Mouse (Mus musculus): ENCODE measurements around the gene Htr1f.
A peak's percentile ranks its signal among the peaks of the same experiment; 100 is the strongest.

The Htr1f gene

GRCm38 (mm10) chr16:64961690-64962089 is 144.0 kb downstream of the Htr1f start:
- DNase-seq (ENCODE audit: low spot score): no peak

- DNase-seq (ENCODE audit: low spot score): no peak
Measured at GRCm38 (mm10) chr16:64941646-64942195, 163.9 kb downstream of the Htr1f start.

- no peak for DNase-seq (ENCODE audit: low spot score)
Measured at GRCm38 (mm10) chr16:64934793-64935192, 170.9 kb downstream of the Htr1f start.

- no peak for DNase-seq (ENCODE audit: low spot score)
Measured at GRCm38 (mm10) chr16:64934011-64934410, 171.6 kb downstream of the Htr1f start.

GRCm38 (mm10) chr16:64923500-64923899 is 182.2 kb downstream of the Htr1f start:
- DNase-seq (ENCODE audit: low spot score): peak; percentile 12

- DNase-seq (ENCODE audit: low spot score): no peak
Measured at GRCm38 (mm10) chr16:64908747-64909146, 196.9 kb downstream of the Htr1f start.

GRCm38 (mm10) chr16:64907112-64907511 is 198.5 kb downstream of the Htr1f start:
- DNase-seq (ENCODE audit: low spot score): peak; percentile 11

- no peak for DNase-seq (ENCODE audit: low spot score)
Measured at GRCm38 (mm10) chr16:64903328-64903727, 202.3 kb downstream of the Htr1f start.

GRCm38 (mm10) chr16:64899084-64899483 is 206.6 kb downstream of the Htr1f start:
- DNase-seq (ENCODE audit: low spot score): no peak

- DNase-seq (ENCODE audit: low spot score): no peak
Measured at GRCm38 (mm10) chr16:64889496-64889895, 216.2 kb downstream of the Htr1f start.

GRCm38 (mm10) chr16:64885547-64885946 is 220.1 kb downstream of the Htr1f start:
- no peak for DNase-seq (ENCODE audit: low spot score)

- DNase-seq (ENCODE audit: low spot score): no peak
Measured at GRCm38 (mm10) chr16:64885142-64885541, 220.5 kb downstream of the Htr1f start.

- no peak for DNase-seq (ENCODE audit: low spot score)
Measured at GRCm38 (mm10) chr16:64884420-64884838, 221.2 kb downstream of the Htr1f start.

GRCm38 (mm10) chr16:64883896-64884295 is 221.8 kb downstream of the Htr1f start:
- no peak for DNase-seq (ENCODE audit: low spot score)

GRCm38 (mm10) chr16:64881442-64881841 is 224.2 kb downstream of the Htr1f start:
- DNase-seq (ENCODE audit: low spot score): no peak

- DNase-seq (ENCODE audit: low spot score): no peak
Measured at GRCm38 (mm10) chr16:64880986-64881385, 224.7 kb downstream of the Htr1f start.

GRCm38 (mm10) chr16:64879735-64880134 is 225.9 kb downstream of the Htr1f start:
- DNase-seq (ENCODE audit: low spot score): no peak

- peak; percentile 34 for DNase-seq (ENCODE audit: low spot score)
Measured at GRCm38 (mm10) chr16:64878611-64879132, 227.0 kb downstream of the Htr1f start.

- no peak for DNase-seq (ENCODE audit: low spot score)
Measured at GRCm38 (mm10) chr16:64877314-64877713, 228.3 kb downstream of the Htr1f start.

- DNase-seq (ENCODE audit: low spot score): no peak
Measured at GRCm38 (mm10) chr16:64876631-64877265, 228.9 kb downstream of the Htr1f start.

- DNase-seq (ENCODE audit: low spot score): no peak
Measured at GRCm38 (mm10) chr16:64875822-64876221, 229.8 kb downstream of the Htr1f start.

- no peak for DNase-seq (ENCODE audit: low spot score)
Measured at GRCm38 (mm10) chr16:64875384-64875783, 230.3 kb downstream of the Htr1f start.

Measured in urinary bladder, postnatal 14 days (tissue).